Mouse (Mus musculus) liver, adult 2 months (tissue): Measurements from ENCODE around the gene Rb1. TPM values are rescaled to one million over a fixed set of nuclear protein-coding genes. Genes with fewer than 3 reads are reported as not detected.

Source experiments
- DNase-seq: peaks from one replicate; pipeline ENCODE4 v3.0.0-alpha.2; 2011; ENCODE audit warnings: low read depth, low spot score; ENCODE audit errors: extremely low read depth
- H3K27ac ChIP-seq: fragments of 200-500 bp; replicated peaks from 2 replicates; pipeline ENCODE4 v1.5.1; 2012; ENCODE audit warnings: low read depth, mild to moderate bottlenecking, control low read depth, inconsistent platforms, low read length; ENCODE audit not compliant: insufficient read depth
- H3K27me3 ChIP-seq: fragments of 200-500 bp; 2 replicates; pipeline ENCODE4 v1.6.1; 2012; ENCODE audit warnings: mild to moderate bottlenecking, moderate library complexity, low read length, inconsistent platforms; ENCODE audit not compliant: control insufficient read depth, insufficient read depth
- H3K36me3 ChIP-seq: fragments of 200-500 bp; 2 replicates; pipeline ENCODE4 v1.6.1; 2012; ENCODE audit warnings: low read length, inconsistent platforms; ENCODE audit not compliant: control insufficient read depth, insufficient read depth
- H3K4me1 ChIP-seq: fragments of 200-500 bp; 2 replicates; pipeline ENCODE4 v1.6.1; 2011; ENCODE audit warnings: low read length; ENCODE audit not compliant: control insufficient read depth, insufficient read depth
- H3K4me3 ChIP-seq: fragments of 200-500 bp; 2 replicates; pipeline ENCODE4 v1.5.1; 2011; ENCODE audit warnings: low read depth, mild to moderate bottlenecking, control low read depth, low read length, moderate library complexity; ENCODE audit not compliant: insufficient read depth
- H3K79me2 ChIP-seq: fragments of 200-500 bp; 2 replicates; pipeline ENCODE4 v1.6.1; 2012; ENCODE audit warnings: inconsistent platforms, mild to moderate bottlenecking, low read length, moderate library complexity; ENCODE audit not compliant: control insufficient read depth, insufficient read depth
- H3K9ac ChIP-seq: fragments of 200-500 bp; 2 replicates; pipeline ENCODE4 v1.6.1; 2012; ENCODE audit warnings: low read depth, mild to moderate bottlenecking, control low read depth, inconsistent platforms, low read length
- CTCF ChIP-seq: fragments of 200-500 bp; IDR thresholded peaks from 2 replicates; pipeline ENCODE4 v1.5.1; 2011; ENCODE audit warnings: low read depth, low read length, control low read depth
- POLR2A ChIP-seq: fragments of 200-500 bp; IDR thresholded peaks from 2 replicates; pipeline ENCODE4 v1.6.1; 2011; ENCODE audit warnings: low read length, control low read depth; ENCODE audit not compliant: insufficient read depth; ENCODE audit errors: extremely low read depth
- WGBS: fragments of 180-500 bp; shearing (Covaris S2); methylation state at CpG from one replicate; pipeline ENCODE4 v1.1.7; 2018; 5-methylcytosine and 5-hydroxymethylcytosine counted together
- polyA plus RNA-seq: library from polyadenylated mRNA; depleted of rRNA; stranded (reverse); fragments of >200 nt; gene quantifications from 2 replicates; pipeline ENCODE4 v1.2.3, GENCODE M21; 2012
- total RNA-seq: library from RNA; depleted of rRNA; stranded (reverse); fragments of >200 nt; gene quantifications from 2 replicates; pipeline ENCODE4 v1.2.3, GENCODE M21; 2014

The Rb1 gene
- total and polyA plus RNA-seq, 2 experiments = 1.1 to 7.0 TPM

DNA sequence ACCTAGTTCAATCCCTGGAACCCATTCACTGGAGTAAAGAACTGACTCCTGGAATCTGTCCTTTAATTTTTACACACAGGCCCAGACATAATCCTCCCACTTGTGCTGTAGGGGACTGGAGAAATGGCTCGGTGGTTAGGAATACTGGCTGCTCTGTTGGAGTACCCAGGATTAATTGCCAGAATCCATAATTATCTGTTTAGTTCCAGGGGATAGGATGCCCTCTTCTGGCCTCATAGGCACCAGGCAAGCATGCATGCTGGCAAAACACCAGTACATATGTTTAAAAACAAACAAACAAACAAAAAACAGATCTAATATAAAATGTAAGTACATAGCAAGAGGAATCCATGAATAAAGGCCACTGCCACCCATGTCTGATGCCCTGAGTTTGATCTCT lies 44.6 kb downstream of the Rb1 start:
- H3K27me3 ChIP-seq = no peaks in the 10 kb centered on the region
- 0% methylated on average over 1 of the region's 1 CpGs for WGBS
- TF ChIP-seq CTCF (peak; percentile 67), POLR2A (no peak)
- no peaks in the 10 kb centered on the region for H3K4me1 ChIP-seq
- DNase-seq = peak; percentile 55
- H3K4me3 ChIP-seq = no peak overlapping the region
- peaks cover 6% of the 10 kb centered on the region; the same call in 1 of the 2 replicates for H3K36me3 ChIP-seq
- H3K27ac ChIP-seq = no peak overlapping the region
- no peak overlapping the region for H3K9ac ChIP-seq
- no peaks in the 10 kb centered on the region for H3K79me2 ChIP-seq

DNA sequence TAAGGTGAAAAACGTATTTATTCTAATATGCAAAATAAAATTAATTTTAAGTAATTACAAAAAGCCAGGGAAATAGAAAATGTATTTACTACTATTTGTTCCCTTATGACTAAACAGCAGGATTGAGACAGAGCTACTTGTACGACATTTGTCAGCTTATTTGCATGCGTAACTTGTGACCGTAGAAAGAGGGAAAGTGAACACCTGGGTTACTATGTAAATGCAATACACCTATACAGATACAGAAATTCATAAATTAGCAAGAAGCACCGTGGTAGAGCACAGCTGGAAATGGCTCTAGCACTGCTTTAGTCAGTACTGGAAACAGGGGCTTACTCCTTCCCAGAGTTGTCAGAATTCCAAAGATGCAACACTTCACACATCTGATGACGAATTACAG lies 46.5 kb downstream of the Rb1 start:
- TF ChIP-seq POLR2A = no peak
- no peak for TF ChIP-seq CTCF
- Histone ChIP-seq H3K27ac (no peak overlapping the region), H3K4me1 (no peaks in the 10 kb centered on the region), H3K9ac (no peak overlapping the region), H3K4me3 (no peak overlapping the region), H3K79me2 (no peaks in the 10 kb centered on the region), H3K36me3 (peaks cover 8% of the 10 kb centered on the region; the same call in 1 of the 2 replicates), H3K27me3 (no peaks in the 10 kb centered on the region)
- 93% methylated on average over 6 of the region's 6 CpGs for WGBS
- DNase-seq = no peak

DNA sequence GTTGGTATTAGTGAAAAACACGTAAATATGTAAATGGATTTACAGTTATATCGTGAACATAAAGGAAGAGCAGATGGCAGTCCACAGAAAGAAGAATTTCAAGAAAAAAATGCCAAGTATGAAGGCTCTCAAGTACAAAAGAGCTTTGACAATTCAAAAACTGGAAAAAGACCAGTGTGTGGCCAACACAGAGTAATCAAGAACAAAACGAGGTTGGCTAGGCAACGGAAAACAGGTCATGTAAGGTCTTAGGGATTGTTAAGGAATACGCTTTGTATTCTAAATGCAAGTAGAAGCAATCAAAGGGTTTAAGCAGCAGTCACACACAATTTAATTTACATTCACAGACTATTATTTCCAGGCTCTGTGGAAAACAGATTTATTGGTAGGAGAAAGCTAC lies 53.8 kb downstream of the Rb1 start:
- no peak overlapping the region for H3K4me3 ChIP-seq
- H3K79me2 ChIP-seq = no peaks in the 10 kb centered on the region
- WGBS = 96% methylated on average over 5 of the region's 5 CpGs
- no peak overlapping the region for H3K9ac ChIP-seq
- TF ChIP-seq POLR2A (no peak), CTCF (no peak)
- no peak for DNase-seq
- H3K27ac ChIP-seq = no peak overlapping the region
- H3K4me1 ChIP-seq = no peaks in the 10 kb centered on the region
- peaks cover 7% of the 10 kb centered on the region; the same call in 1 of the 2 replicates for H3K36me3 ChIP-seq
- H3K27me3 ChIP-seq = no peaks in the 10 kb centered on the region

DNA sequence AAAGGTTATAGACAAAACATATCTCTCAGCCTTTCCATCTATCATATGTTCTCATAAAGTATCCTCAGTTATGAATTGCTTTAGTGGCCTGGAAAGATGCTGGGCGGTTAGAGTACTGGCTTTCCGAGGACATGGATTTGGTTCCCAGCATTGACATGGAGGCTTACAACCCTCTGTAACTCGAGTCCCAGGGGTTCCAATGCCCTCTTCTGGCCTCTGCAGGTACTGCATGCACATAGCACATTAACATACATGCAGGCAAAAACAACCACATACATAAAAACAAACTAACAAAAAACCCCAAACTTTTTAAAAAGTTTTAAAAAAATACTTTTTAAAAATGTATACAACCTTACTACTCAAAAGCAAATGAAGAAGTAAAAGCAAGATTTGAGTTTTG lies 59.5 kb downstream of the Rb1 start:
- Histone ChIP-seq H3K36me3 (0 out of 2 replicates have a peak, but pooled peaks cover 4% of the 10 kb centered on the region), H3K4me3 (no peak overlapping the region), H3K9ac (no peak overlapping the region), H3K4me1 (no peaks in the 10 kb centered on the region), H3K79me2 (no peaks in the 10 kb centered on the region), H3K27ac (no peak overlapping the region), H3K27me3 (no peaks in the 10 kb centered on the region)
- TF ChIP-seq CTCF (peak; percentile 31; the same call in 1 of the 2 replicates), POLR2A (no peak)
- WGBS = 79% methylated on average over 3 of the region's 3 CpGs
- DNase-seq = no peak

DNA sequence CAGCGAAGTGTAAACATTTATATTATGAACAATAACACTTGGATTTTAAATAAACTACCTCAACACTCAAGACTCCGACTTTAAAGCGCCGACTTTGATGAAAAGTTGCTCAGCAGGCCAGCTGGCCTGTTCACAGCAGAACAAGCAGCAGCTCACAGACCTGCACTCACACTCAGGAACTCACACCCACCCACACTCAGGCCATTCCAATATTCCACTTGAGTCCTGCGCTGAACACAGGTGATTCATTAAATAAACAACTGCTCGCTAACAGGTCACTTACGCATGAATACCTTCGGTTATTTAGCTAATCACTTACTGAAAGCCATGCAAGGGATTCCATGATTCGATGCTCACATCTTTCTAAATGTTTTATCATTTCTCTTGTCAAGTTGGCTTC lies 63.4 kb downstream of the Rb1 start:
- no peaks in the 10 kb centered on the region for H3K27me3 ChIP-seq
- TF ChIP-seq CTCF (no peak), POLR2A (no peak)
- no peak overlapping the region for H3K27ac ChIP-seq
- 89% methylated on average over 9 of the region's 9 CpGs for WGBS
- no peak overlapping the region for H3K4me3 ChIP-seq
- 0 out of 2 replicates have a peak, but pooled peaks cover 1% of the 10 kb centered on the region for H3K36me3 ChIP-seq
- no peak overlapping the region for H3K9ac ChIP-seq
- no peaks in the 10 kb centered on the region for H3K79me2 ChIP-seq
- DNase-seq = no peak
- H3K4me1 ChIP-seq = peaks cover 8% of the 10 kb centered on the region

DNA sequence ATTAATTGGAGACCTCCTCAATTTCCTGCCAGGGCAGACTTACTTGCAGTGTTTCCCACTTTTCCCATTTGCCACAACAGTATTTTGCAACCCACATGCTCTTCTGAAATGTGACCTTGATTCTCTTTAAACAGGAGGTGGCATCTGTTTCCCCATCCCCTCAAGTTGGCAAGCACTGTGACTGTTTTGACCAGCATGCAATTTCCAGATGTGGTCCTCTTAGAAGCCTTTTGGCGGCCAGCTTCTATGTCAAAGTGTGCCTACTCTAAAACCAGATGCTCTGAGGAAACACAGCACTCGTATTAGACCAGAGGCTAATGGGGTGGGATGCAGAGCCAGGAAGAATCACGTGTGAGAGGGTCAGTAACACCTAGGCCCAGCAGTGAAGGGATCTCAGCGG lies 67.4 kb downstream of the Rb1 start:
- DNase-seq = peak; percentile 88
- Histone ChIP-seq H3K4me1 (peaks cover 15% of the 10 kb centered on the region), H3K27ac (peak overlapping the region; percentile 9), H3K27me3 (no peaks in the 10 kb centered on the region), H3K9ac (no peak overlapping the region), H3K79me2 (no peaks in the 10 kb centered on the region; the same call in 1 of the 2 replicates), H3K36me3 (no peaks in the 10 kb centered on the region), H3K4me3 (no peak overlapping the region)
- TF ChIP-seq CTCF (no peak), POLR2A (no peak)
- 18% methylated on average over 4 of the region's 4 CpGs for WGBS
